9 mouse cellular contexts compared by ENCODE assay signal in genomic region chr6:94596761-94597485, GRCm38 (mm10).
DNase-seq lines count a peak whose midpoint lies in the region; ATAC-seq lines count a peak whose summit lies in the region.
"Had no signal": no experiment of that assay in that cellular context is flagged by ENCODE, and none has a peak within 500 bp of the region (broad histone marks: within the 10 kb centered on the region; RNA-seq: fewer than 3 reads in every experiment).

No protein-coding gene starts in this region.

- H3K27ac ChIP-seq in hindbrain, embryonic 10.5 days: peak overlapping the region; percentile 37; the same call in 1 of the 2 replicates
- H3K27ac ChIP-seq in hindbrain, embryonic 14.5 days: no peak overlapping the region
- H3K27ac ChIP-seq in heart, embryonic 13.5 days (replicated peaks): peak overlapping the region; percentile 46
- H3K27ac ChIP-seq: embryonic facial prominence, embryonic 13.5 days had no signal

- peaks cover 27% of the 10 kb centered on the region for H3K36me3 ChIP-seq in hindbrain, embryonic 10.5 days
- H3K36me3 ChIP-seq in hindbrain, embryonic 14.5 days (replicated peaks; ENCODE audit: control insufficient read depth, insufficient read depth): no peaks in the 10 kb centered on the region
- H3K36me3 ChIP-seq in heart, embryonic 13.5 days: 0 out of 2 replicates have a peak, but pooled peaks cover 8% of the 10 kb centered on the region

- peak; percentile 51 for DNase-seq in hindbrain, embryonic 10.5 days (ENCODE audit: low spot score)
- DNase-seq in hindbrain, embryonic 14.5 days (ENCODE audit: low spot score): no peak
- peak; percentile 48 for DNase-seq in ovary, postnatal 36 days (ENCODE audit: low spot score)
- DNase-seq in ovary, adult 18-20 months (ENCODE audit: low spot score): no peak
- peak; percentile 42 for DNase-seq in thymus, postnatal 0 days (ENCODE audit: low spot score)
- no peak for DNase-seq in cerebellum, adult 8-10 months
- no peak for DNase-seq in layer of hippocampus, postnatal 25 days (ENCODE audit: extremely low spot score in 1 of 2, low spot score in 1 of 2)

- no peak for ATAC-seq in hindbrain, embryonic 14.5 days (ENCODE audit: low FRiP score)
- no peak for ATAC-seq in heart, embryonic 13.5 days (ENCODE audit: extremely low read depth, insufficient number of reproducible peaks, low FRiP score, low TSS enrichment)

- WGBS in hindbrain, embryonic 10.5 days: 60% methylated on average over 10 of the region's 10 CpGs
- WGBS in hindbrain, embryonic 14.5 days: 57% methylated on average over 10 of the region's 10 CpGs
- 47% methylated on average over 10 of the region's 10 CpGs for WGBS in heart, embryonic 13.5 days

- no peaks in the 10 kb centered on the region for H3K9me3 ChIP-seq in hindbrain, embryonic 10.5 days
- H3K9me3 ChIP-seq in hindbrain, embryonic 14.5 days (ENCODE audit: control insufficient read depth, low read length): no peaks in the 10 kb centered on the region
- H3K9me3 ChIP-seq in heart, embryonic 13.5 days: no peaks in the 10 kb centered on the region
- H3K9me3 ChIP-seq: embryonic facial prominence, embryonic 13.5 days had no signal

- H3K4me2 ChIP-seq in hindbrain, embryonic 14.5 days (replicated peaks): no peak overlapping the region
- H3K4me2 ChIP-seq in heart, embryonic 13.5 days: no peak overlapping the region
- H3K4me2 ChIP-seq: embryonic facial prominence, embryonic 13.5 days had no signal

- H3K4me3 ChIP-seq in hindbrain, embryonic 10.5 days: no peak overlapping the region
- no peak overlapping the region for H3K4me3 ChIP-seq in hindbrain, embryonic 14.5 days (replicated peaks; ENCODE audit: low read length)
- no peak overlapping the region for H3K4me3 ChIP-seq in heart, embryonic 13.5 days
- H3K4me3 ChIP-seq: embryonic facial prominence, embryonic 13.5 days had no signal

- H3K27me3 ChIP-seq in hindbrain, embryonic 10.5 days (ENCODE audit: insufficient read depth, poor library complexity, severe bottlenecking): no peaks in the 10 kb centered on the region
- H3K27me3 ChIP-seq in hindbrain, embryonic 14.5 days (ENCODE audit: control insufficient read depth, insufficient read depth, low read length): no peaks in the 10 kb centered on the region
- H3K27me3 ChIP-seq in heart, embryonic 13.5 days (replicated peaks): no peaks in the 10 kb centered on the region

- no peak overlapping the region for H3K9ac ChIP-seq in hindbrain, embryonic 14.5 days
- peak overlapping the region; percentile 28; the same call in 1 of the 2 replicates for H3K9ac ChIP-seq in heart, embryonic 13.5 days
- H3K9ac ChIP-seq: embryonic facial prominence, embryonic 13.5 days had no signal

- peaks cover 48% of the 10 kb centered on the region for H3K4me1 ChIP-seq in hindbrain, embryonic 10.5 days (replicated peaks)
- H3K4me1 ChIP-seq in hindbrain, embryonic 14.5 days (replicated peaks; ENCODE audit: control insufficient read depth, insufficient read depth, low read length): peaks cover 31% of the 10 kb centered on the region
- peaks cover 88% of the 10 kb centered on the region for H3K4me1 ChIP-seq in heart, embryonic 13.5 days

Comparison
In these comparisons a context has a peak if more than half of its experiments do, and no peak if none do; other contexts are left out.
1. DNase-seq: peak in hindbrain, embryonic 10.5 days (single experiment), ovary, postnatal 36 days (single experiment) and thymus, postnatal 0 days (single experiment); none in hindbrain, embryonic 14.5 days (single experiment), ovary, adult 18-20 months (single experiment), cerebellum, adult 8-10 months (single experiment) and layer of hippocampus, postnatal 25 days (0 of 2).